Mouse (Mus musculus) spleen, postnatal 10 days (tissue): ENCODE results near the gene Gmeb1.
A peak's percentile ranks its signal among the peaks of the same experiment; 100 is the strongest.
"Not testable (repeated sequence)": the region's sequence is repeated elsewhere in the genome, so short reads cannot be mapped to it uniquely, and the experiment has no call there.

ENCODE experiments used
- DNase-seq, 2 experiments: peaks; one replicate each; pipeline ENCODE4 v3.0.0; 2021 to 2022; ENCODE audit warnings: low spot score in 2 of 2

The Gmeb1 gene

GRCm38 (mm10) chr4:132261514-132262357 is at the start of gene Gmeb1:
Gene Gmeb1, minus strand, starts transcription at chr4:132261602.
- peak; percentile 80 to 85 for DNase-seq

GRCm38 (mm10) chr4:132309849-132310472 is 48.6 kb upstream of the Gmeb1 start:
- peak; percentile 52 to 75 for DNase-seq

- DNase-seq, result peak; percentile 40
Measured at GRCm38 (mm10) chr4:132309140-132309848, 47.9 kb upstream of the Gmeb1 start.

- peak; percentile 83 to 91 for DNase-seq
Measured at GRCm38 (mm10) chr4:132308437-132309139, 47.2 kb upstream of the Gmeb1 start.

- DNase-seq, result no peak
Measured at GRCm38 (mm10) chr4:132306004-132306403, 44.6 kb upstream of the Gmeb1 start.

- DNase-seq, result no peak
Measured at GRCm38 (mm10) chr4:132305276-132305675, 43.9 kb upstream of the Gmeb1 start.

- DNase-seq, result not testable (repeated sequence)
Measured at GRCm38 (mm10) chr4:132303484-132303883, 42.1 kb upstream of the Gmeb1 start.

GRCm38 (mm10) chr4:132302939-132303479 is 41.6 kb upstream of the Gmeb1 start, which contains the start of gene Rab42:
Gene Rab42, minus strand, starts transcription at chr4:132303385.
- peak; percentile 31 to 60 for DNase-seq

- no peak for DNase-seq
Measured at GRCm38 (mm10) chr4:132301965-132302938, 40.9 kb upstream of the Gmeb1 start.

GRCm38 (mm10) chr4:132301486-132301885 is 40.1 kb upstream of the Gmeb1 start:
- no peak for DNase-seq

- DNase-seq, result no peak
Measured at GRCm38 (mm10) chr4:132299849-132300248, 38.4 kb upstream of the Gmeb1 start.

GRCm38 (mm10) chr4:132295696-132296390 is 34.4 kb upstream of the Gmeb1 start:
- DNase-seq, result peak in 1 of 2 experiments; percentile 30

GRCm38 (mm10) chr4:132293682-132294240 is 32.4 kb upstream of the Gmeb1 start:
- no peak for DNase-seq

GRCm38 (mm10) chr4:132292988-132293387 is 31.6 kb upstream of the Gmeb1 start:
- DNase-seq, result peak in 1 of 2 experiments; percentile 32

- DNase-seq, result no peak
Measured at GRCm38 (mm10) chr4:132291624-132292335, 30.4 kb upstream of the Gmeb1 start.

- no peak for DNase-seq
Measured at GRCm38 (mm10) chr4:132291056-132291455, 29.7 kb upstream of the Gmeb1 start.

GRCm38 (mm10) chr4:132288840-132289239 is 27.4 kb upstream of the Gmeb1 start:
- not testable (repeated sequence) for DNase-seq

GRCm38 (mm10) chr4:132275949-132276348 is 14.5 kb upstream of the Gmeb1 start:
- DNase-seq, result no peak
